Mouse (Mus musculus) layer of hippocampus, adult 11-12 months (tissue): ENCODE data around the gene Ltn1.

ENCODE experiments used
- DNase-seq: peaks from one replicate; pipeline ENCODE4 v3.0.0; 2022; ENCODE audit warnings: low spot score

Ltn1 gene

DNA sequence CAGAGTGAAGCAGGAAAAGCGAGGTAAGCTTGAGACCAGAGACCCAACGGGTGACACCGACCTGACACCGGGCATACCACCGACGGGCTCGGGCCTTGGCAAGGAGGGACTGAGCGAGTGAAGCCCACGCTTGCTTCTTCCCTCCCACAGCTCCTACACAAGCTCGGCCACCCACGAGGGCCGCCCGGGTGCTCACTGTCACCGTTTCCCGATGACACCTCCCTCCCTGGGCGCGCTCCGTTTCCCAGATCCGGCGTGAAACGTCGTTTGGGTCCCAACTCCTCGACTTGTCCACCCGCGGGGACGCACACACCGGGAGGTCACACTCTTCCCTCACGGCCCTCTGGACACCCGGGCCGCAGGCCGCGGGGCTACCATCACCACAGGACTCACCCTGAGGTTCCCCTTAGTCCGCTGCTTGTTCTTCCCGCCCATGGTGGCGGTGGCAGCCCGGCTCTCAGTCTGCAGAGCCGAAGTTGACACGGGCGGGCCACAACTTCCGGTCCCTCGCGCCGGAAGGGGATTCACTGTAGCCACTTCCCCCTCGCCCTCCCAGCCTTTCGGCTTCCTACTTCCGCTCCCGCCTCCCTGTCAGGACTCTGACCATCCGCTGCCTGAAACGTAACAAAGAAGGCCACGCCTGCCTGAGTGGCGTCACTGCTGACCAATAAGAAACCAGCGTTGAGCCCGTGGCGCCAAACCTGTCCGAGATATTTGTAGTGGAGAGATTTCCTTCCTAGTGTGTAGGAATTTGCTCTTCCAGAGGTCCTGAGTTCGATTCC is at the start of gene Ltn1:
Gene Ltn1 (minus strand): TSS at position 580 of the 782 bp plus-strand sequence.
- DNase-seq = peak; percentile 99

DNA sequence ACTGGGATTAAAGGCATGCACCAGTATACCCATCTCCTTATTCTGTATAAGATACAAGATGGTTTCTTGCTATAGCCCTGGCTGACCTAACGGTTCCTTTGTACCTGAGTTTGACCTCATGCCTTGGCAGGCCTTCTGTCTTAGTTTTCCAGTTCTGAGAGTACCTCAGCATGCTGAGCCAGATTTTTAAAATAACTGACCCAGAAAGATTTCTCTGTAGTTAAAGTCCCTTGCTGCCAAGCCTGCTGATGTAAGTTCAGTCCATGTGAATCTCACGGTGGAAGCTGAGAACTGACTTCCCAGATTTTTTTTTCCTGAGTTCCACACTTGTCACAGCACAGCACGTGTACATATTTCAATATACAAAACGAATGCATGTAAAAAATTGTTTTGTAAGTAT is 38.2 kb upstream of the Ltn1 start:
- DNase-seq = no peak

DNA sequence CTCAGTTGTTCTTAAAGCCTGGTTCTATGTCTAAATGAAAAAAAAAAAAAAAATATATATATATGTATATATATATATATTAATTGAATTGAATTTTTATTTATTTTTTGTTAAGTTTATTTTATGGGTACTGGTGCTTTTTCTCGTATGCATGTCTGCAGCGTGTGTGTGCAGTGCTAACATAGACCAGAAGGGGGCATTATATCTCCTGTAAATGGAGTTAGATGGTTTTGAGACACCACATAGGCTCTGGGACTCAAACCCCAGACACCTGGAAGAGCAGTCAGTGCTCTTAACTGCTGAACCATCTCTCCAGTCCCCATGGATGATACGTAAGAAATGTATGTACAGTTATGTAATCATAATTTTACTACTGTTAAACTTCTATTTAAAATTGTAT is 26.3 kb upstream of the Ltn1 start:
- no peak for DNase-seq

DNA sequence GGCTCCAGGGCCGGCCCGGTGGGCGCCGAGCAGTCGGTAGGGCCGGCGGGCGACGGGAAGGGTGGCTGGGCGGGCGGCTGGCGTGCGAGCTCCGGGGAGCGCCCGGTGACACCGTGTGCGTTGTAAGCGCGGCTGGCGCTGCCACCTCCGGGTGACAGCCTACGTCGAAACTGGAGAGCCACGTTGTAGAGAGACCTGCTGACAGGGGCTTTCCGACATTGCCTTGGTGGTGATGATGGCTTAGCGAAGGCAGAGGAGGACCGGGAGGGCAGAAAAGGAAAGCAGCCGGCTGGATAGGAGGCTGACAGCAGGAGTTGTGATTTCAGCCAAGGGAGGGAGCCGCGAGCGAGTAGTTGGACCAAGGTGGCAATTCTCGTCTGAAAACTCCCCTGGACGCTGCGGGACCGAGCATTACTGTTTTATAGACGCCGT is 22.8 kb upstream of the Ltn1 start:
- peak; percentile 26 for DNase-seq

DNA sequence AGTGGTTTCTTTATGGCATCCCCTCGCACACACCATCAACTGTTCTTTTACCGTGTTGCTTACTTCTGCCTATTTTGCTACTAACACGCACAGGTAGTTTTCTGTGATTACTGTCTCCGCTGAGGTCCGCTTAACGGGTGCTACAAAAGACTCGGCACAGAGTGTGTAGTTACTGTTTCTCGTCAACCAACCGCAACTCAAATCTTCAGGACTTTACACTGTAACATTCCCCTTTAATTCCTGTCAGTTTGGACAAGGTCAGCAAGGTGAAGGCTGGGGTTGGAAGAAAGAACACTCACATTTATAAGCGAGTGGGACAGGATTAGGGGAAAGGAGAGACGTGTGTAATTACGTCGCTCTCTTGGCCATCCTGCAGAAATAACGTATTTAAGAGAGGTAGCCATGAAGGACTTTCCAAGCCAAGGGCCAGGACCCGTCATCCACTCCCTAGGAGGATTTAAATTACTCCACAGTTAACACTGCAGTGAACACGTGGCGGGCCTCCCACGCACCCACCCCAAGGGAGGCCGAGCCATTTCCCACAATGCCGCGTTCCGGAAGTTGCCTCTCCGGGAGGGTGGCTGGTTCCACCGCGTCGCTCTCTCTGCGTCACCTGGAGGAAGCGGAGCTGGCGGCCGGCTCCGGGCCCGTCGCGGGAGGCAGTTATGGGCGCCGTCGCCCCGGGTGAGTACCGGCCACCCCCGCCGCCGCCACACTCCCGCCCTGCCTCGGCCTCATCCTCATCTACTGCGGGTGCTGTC is 22.2 kb upstream of the Ltn1 start, which contains the start of gene Usp16:
Gene Usp16 (plus strand): TSS at position 285 of the 761 bp plus-strand sequence.
- peak; percentile 93 for DNase-seq

- DNase-seq = no peak
Observed at GRCm38 (mm10) chr16:87453226-87453625, 20.8 kb upstream of the Ltn1 start.

- DNase-seq = no peak
Observed at GRCm38 (mm10) chr16:87445528-87445927, 13.1 kb upstream of the Ltn1 start.

DNA sequence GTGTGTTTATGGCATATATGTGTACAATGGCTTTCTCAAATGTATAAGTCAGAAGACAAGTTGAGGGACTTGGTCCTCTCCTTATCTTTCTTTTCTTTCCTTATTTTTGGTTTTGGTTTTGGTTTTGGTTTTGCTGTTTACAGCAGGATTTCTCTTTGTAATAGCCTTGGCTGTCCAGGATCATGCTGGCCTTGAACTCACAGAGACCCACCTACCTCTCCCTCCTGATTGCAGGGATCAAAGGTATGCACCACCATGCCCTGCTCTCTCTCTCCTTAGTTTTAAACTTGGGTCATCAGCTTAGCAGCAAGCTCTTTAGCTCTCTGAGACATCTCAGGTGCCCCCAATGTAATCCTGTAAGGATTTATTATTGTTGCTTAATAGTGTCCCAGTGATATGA is 12.7 kb upstream of the Ltn1 start:
- no peak for DNase-seq

GRCm38 (mm10) chr16:87444071-87444470 is 11.7 kb upstream of the Ltn1 start:
- no peak for DNase-seq

DNA sequence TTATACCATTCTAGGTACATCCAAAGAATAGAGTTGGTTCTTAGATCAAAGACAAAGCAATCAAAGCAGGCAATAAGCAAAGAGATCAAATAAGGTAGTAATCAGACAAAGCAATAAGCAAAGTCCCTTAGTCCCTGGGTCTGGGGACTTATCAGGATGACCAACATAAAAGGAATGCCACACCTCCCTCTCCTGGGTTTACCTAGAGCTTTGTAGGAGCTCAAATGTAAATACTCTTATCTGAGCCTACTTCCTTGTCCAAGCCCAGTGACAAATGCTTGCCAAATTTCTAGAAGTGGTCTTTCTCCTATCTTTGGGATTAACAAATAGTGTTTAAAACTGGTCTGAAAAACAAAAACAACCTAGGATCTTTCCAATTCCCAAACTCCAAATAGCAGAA is 10.8 kb upstream of the Ltn1 start:
- no peak for DNase-seq

- no peak for DNase-seq
Observed at GRCm38 (mm10) chr16:87442291-87442690, 9.9 kb upstream of the Ltn1 start.

DNA sequence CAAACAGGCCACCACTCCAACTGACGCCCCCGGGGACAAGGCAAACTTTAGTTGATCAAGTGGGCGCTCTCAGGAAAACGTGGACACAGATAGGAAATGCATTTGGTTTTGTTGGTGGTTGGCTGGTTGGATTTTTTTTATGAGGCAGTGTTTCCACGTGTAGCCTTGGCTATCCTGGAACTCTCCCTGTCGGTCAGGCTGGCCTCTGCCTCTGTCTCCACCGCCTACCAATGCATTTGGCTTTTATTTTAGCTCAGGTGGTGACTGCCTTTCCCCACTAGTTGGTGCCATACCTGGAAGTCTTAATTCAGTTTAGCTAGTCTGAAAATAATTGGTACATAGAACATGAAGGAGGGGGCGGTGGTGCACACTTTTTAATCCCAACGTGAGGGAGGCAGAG is 8.7 kb upstream of the Ltn1 start:
- DNase-seq = no peak

DNA sequence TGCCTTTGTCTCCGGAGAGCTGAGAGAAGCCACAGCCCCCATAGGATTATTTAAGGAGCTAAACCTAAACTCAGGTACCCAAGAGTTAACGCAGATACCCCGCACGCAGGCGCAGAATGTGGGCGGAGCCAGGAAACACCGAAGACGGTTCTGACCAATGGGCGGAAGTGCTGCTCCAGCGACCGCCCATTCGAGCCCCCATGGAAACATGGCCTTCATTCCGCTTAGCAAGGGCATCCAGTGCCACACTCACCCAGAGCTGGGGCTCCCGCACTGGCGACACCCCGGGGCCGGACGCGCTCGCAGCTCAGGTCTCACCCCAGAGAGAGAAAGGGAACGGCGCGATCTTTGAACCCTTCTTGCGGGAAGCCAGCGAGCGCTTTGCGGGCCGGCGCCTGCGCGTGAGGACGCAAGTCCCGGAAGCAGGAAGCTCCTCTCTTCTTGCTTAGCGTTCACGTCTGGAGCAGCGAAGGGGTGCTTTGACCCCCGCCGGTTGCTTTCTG is 7.8 kb upstream of the Ltn1 start, which contains the start of gene Rwdd2b:
Gene Rwdd2b (minus strand): TSS at position 390 of the 503 bp plus-strand sequence.
- peak; percentile 92 for DNase-seq

- no peak for DNase-seq
Observed at GRCm38 (mm10) chr16:87438697-87439096, 6.3 kb upstream of the Ltn1 start.

DNA sequence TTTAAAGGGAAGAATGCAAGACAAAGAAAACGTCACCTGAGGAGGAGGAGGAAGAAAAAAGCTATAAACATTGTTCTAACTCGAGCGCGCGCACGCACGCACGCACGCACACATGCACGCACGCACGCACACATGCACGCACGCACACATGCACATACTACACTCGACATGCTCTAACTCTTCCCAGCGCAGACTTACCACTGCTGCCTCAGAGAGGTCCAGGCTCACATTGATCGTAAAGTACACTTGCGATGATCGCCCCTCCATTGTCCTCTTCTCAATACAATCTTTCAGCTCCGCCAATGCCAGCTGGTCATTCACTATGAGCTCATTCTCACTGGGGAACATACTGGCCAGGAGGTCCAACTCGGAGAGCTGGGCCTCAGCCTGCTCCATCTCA is 4.7 kb upstream of the Ltn1 start:
- DNase-seq = no peak

DNA sequence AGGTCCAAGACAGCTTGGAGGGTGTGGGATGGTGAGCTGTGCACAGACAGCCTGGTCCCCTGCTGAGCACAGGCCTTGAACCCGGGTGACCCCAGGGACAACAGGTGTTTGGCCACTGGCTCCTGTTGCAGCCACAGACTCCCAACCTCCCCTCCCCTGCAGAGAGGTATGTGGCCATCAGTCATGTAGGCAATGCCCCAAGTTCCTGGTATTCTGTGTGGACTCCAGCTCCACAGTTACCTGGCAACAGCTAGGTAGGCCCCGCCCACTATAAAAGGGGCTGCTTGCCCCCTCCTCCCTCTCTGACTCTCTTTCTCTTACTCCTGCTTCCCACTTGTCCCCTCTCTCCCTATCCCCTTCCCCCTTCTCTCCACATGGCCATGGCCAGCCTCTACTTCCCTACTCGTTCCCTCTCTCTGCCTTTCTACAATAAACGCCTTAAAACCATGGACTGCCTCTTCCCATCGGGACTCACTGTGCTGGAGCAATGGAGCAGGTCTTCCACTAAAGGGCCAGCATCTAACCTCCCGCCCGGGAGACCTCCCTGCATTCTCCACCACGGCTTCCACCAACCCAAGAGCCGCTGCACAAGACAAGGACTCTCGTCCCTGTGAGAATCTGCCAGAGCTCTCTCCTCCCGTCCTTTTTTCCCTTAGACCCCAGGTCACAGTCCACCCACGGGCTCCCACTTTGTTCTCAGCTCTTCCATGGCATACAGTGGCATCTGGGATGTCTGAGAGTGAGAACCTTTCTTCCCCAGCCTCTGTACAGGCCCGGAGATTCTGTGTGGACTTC is 3.2 kb upstream of the Ltn1 start:
- DNase-seq = no peak

GRCm38 (mm10) chr16:87434946-87435345 is 2.5 kb upstream of the Ltn1 start:
- no peak for DNase-seq

- DNase-seq = no peak
Observed at GRCm38 (mm10) chr16:87434266-87434665, 1.9 kb upstream of the Ltn1 start.

DNA sequence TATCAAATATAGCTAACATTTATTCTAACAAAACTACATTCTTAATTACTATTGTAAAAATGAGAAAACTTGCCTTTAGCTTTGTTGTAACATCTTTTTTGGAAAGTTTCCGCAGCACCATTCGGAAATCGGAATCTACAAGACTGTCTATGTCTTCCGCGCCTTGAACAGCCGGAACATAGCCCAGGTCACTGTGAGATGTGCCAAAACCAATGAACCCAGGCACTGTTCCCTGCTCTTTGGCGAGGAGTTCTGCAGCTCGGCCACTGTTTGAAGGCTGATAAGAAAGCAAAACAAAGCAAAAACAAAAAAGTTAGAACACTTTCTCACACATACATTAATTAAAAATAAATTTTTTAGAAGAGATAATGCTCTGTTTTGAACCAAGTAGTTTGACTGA is 4.9 kb downstream of the Ltn1 start:
- DNase-seq = no peak

DNA sequence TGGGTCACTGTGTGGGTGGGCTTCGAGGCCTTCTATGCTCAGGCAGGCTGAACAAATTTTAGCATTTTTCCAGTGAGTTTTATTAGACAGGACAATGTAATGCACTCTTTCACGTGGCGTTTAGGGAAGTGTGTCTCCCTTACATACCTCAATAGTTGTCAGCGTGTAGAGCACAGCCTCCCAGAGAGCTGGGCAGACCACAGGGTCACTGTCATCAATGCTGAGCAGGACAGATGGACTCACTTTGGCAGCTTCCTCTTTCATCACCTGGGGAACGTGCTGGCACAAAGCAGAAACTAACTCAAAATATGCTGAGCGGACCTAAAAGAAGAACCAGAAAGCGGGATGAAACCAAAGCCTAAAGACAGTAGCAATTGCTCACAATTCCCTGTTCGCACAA is 11.8 kb downstream of the Ltn1 start:
- no peak for DNase-seq

DNA sequence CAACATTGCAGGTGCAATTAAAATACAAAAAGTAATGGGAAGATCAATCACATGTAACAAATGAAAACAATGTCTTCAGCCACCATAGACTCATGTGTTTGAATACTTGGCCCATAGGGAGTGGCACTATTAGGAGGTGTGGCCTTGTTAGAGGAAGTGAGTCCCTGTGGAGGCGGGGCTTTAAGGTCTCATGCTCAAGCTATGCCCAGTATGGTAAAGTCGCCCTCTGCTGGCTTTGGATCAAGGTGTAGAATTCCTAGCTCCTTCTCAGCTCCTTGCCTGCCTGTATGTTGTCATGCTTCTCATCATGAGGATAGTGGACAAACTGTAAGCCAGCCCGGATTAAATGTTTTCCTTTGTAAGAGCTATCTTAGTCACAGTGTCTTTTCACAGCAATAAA is 27.4 kb downstream of the Ltn1 start:
- no peak for DNase-seq
